Mouse (Mus musculus) heart, adult 8-10 months (tissue): ENCODE results near the gene Ice1. TPM values are rescaled to one million over a fixed set of nuclear protein-coding genes. Genes with fewer than 3 reads are reported as not detected.

ENCODE experiments used
- DNase-seq: peaks from one replicate; pipeline ENCODE4 v3.0.0; 2022; ENCODE audit warnings: low spot score
- total RNA-seq, 4 experiments: library from RNA; stranded (reverse); gene quantifications; 2 replicates each; pipeline ENCODE4 v1.2.4; 2022

The Ice1 gene
- total RNA-seq, 4 experiments from 2014 or later, result 24.3 to 30.9 (median 26.7) TPM

DNA sequence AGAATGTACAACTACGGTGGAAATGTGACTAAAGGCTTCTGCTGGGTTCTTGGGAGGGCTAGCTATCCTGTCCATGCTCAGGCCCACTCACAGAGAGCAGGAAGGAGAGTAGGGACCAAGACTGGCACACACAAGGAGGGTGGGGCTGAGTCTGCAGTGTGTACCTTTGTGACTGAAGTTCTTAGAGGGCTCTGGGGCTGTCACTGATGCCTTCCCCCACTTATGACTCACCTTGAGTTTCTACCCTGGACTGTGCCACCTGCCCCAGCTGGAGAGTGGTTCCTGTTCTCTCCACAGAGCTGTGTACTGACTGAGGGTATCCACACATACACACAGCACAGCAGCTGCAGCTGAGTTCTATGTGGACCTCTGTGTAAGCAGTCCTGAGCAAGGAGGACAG lies 63.2 kb downstream of the Ice1 start:
- no peak for DNase-seq

DNA sequence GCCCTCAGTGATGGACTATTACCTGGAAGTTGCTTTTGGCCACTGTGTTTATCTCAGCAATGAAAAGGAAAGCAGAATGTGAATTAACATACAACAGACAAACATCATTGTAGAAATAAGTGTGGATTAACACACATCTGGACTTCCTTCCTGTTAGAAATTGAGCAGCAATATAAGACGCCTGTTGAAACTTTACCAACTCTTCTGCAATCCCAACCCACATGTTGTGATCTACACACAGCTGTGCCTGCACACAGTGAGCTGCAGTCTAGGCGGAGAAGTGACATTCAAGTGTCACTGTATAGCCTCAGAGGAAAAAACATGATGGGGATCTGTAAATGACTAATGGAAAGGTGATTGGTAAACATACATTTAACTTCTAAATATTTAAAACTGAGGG lies 69.5 kb downstream of the Ice1 start:
- DNase-seq, result no peak

DNA sequence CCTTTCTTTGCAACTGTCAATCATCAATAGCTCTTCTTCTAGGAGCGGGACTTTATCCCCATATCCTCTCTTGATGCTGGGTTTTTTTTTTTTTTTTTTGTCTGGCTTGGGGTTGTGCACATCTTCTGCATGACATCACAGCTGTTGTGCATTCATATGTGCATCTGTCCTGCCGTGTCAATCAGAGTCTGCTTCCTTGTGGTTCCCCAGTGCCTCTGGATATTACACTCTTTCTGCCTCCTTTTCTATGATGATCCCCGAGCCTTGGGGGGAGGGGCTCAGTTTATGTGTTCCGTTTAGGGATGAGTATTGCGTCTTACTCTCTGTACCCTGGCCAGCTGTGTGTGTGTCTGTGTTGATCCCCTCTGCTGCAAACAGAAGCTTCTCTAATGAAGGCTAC lies 84.0 kb downstream of the Ice1 start:
- no peak for DNase-seq

DNA sequence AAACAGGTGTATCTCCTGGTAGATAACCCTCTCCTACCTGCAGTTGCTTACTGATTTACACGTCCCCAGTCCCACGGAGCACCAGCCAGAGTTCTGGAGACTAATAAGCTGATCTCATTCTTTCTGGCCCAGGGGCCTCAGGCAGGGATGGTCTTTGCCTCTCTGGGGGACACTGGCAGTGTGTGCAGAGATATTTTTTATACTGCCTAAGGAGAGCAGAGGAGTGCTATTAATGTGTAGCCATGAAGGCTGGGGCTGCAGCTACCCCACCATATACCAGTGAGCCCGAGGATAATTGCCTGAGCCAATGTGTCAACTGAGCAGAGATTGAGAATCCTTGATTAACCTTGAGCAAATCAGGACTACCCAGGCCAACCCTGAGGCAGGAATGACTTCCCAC lies 90.0 kb downstream of the Ice1 start:
- no peak for DNase-seq

- no peak for DNase-seq
Observed at GRCm38 (mm10) chr13:70545261-70545660, 92.2 kb downstream of the Ice1 start.

GRCm38 (mm10) chr13:70539842-70540241 lies 97.6 kb downstream of the Ice1 start:
- DNase-seq, result no peak

DNA sequence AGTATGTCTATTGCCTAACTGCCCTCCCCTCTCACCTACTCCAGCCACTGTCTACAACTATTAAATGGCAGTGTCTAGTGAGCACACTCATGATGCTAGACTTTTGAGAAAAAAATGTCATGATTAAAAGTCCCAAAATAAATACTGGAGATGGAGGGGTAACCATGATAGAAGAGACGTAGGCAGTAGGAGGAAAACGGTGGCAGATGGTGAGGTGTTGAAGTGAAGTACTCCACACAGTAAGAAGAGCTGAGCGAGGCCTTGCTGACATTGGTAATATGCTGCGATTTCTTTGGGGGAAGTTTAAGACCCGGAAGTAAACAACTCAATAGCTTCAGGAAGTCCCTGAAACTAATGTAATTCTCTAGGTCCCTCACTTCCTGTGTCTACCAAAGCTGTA lies 104.0 kb downstream of the Ice1 start:
- DNase-seq, result no peak

DNA sequence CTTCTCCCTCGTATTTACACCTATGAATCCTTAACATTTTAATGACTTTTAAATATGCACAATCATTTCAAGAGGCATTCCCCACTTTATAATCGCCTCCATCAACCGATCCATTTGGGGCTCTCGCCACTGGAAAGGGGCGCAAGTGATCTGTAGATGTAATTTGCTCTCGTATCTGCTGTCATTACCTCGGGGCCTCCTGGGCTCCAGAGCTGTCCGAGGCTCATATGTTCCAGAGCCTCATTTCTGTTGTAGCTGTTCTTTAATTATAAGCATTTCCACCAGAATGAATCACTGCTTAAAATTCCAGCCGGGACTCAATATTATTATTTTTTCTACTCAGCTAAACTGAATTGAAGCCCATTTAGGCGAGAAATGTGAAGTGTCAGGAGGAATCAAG lies 104.7 kb downstream of the Ice1 start:
- DNase-seq, result no peak

GRCm38 (mm10) chr13:70517651-70518050 lies 119.8 kb downstream of the Ice1 start:
- DNase-seq, result no peak

DNA sequence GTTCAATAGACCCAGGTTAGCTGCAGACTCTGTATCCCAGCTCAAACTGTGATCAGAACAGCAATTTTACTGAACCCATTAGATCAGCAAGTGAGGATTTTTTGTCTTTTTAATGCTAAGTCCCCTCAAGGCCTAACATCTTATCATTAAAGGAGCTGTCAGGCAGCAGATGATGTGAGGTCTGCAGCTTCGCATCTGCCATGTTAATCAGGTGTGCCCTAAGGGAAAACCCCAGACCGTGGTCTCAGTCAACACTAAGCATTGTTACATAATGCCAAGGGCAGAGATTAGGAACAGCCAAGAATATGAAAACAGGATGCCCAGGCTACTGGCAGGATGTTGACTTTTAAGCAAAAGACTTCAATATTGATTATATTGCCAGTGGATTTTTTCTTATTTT lies 122.4 kb downstream of the Ice1 start:
- DNase-seq, result no peak

DNA sequence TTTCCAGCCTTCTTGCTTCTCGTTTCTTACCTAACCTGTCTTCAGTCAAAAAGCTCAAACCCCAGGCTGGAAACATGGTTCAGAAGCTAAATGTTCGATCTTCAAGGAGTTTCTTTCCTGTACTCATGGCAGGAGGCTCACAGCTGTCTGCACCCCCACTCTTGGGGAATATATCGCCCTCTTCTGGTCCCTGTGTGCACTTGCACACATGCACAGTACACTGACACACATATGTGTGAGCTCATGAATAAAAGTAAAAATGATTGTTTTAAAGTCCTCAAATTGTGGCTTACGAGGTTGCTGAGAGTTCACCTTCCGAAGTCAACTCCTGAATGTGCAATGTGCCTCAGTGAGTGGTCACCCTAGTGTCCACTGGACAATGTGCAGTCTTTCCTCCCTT lies 127.2 kb downstream of the Ice1 start:
- DNase-seq, result no peak

GRCm38 (mm10) chr13:70509375-70510016 lies 127.9 kb downstream of the Ice1 start:
- DNase-seq, result no peak

DNA sequence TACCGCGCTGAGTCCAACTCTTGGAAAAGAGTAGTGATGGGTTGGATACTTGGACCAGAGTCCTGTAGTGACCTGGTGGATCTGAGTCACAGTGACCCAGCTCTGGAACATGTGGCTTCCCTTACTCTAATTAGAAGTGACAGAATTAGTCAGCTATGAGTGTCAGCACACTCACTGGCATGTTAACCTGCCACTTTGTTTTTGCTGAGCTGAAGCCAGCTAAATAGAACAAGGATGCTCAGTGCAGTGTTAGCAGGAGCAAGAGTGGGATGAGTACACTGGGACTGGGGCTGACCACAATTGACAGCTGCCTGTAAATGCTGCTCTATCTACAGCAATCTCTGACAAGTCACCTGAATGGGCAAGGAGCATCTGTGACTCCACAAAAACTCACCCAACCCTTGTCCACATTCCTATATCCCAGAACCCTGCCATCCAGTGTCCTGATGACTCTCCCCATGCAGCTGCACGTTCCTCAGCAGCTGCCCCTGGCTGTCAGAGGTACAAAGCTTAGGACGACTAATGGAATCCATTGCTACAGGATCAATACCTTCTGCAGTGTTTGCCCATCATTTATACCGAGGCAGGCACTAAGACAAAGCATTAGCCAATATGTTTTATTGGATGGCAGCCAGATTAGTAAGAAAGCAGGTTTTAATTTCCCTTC lies 128.6 kb downstream of the Ice1 start:
- no peak for DNase-seq

Other genes starting within 250 kb of the Ice1 start
- not detected for gene Adamts16, start 204.2 kb upstream of the Ice1 start, total RNA-seq